Mouse (Mus musculus) heart, embryonic 16.5 days (tissue): Measurements from ENCODE around the gene Dhps. TPM values are rescaled to one million over a fixed set of nuclear protein-coding genes. Genes with fewer than 3 reads are reported as not detected.
A peak's percentile ranks its signal among the peaks of the same experiment; 100 is the strongest.

Experiments used
- microRNA-seq: library from miRNA; unstranded; fragments of <30 nt; microRNA quantifications from one replicate; pipeline ENCODE4, GENCODE M21; 2017
- polyA plus RNA-seq: library from polyadenylated mRNA; unstranded; fragments of >200 nt; fragmentation: Nextera tagmentation; extraction: Ambion mirVana; gene quantifications from 2 replicates; pipeline ENCODE4 v1.2.1, GENCODE M21; 2015

The Dhps gene
- polyA plus RNA-seq, 1 experiment from 2014 or later: 51.5 TPM

Small RNAs within 50 kb of the gene (microRNA-seq; reads per million reads assigned to microRNA genes)
- gene Gm23388 (6.3 reads per million, percentile 21 among the genes with 10 or more reads in this experiment), gene Mir7070 (0.79 reads per million)

Other genes starting within 250 kb of the Dhps start
- 6.6 and 6.8 TPM in 2 replicates for gene Dand5, start 248.9 kb upstream of the Dhps start, polyA plus RNA-seq
- gene Gadd45gip1, start 240.2 kb upstream of the Dhps start, polyA plus RNA-seq: 47.7 and 48.3 TPM in 2 replicates
- gene Rad23a, start 231.1 kb upstream of the Dhps start, polyA plus RNA-seq: 128 and 131 TPM in 2 replicates
- gene Calr, start 224.8 kb upstream of the Dhps start, polyA plus RNA-seq: 630 and 641 TPM in 2 replicates
- gene Farsa, start 214.8 kb upstream of the Dhps start, polyA plus RNA-seq: 63.2 and 64.4 TPM in 2 replicates
- 26.2 and 35.4 TPM in 2 replicates for gene Syce2, start 199.6 kb upstream of the Dhps start, polyA plus RNA-seq
- gene Gcdh, start 177.8 kb upstream of the Dhps start, polyA plus RNA-seq: 43.1 and 46.0 TPM in 2 replicates
- gene Klf1, start 169.8 kb upstream of the Dhps start, polyA plus RNA-seq: 1.3 and 1.4 TPM in 2 replicates
- 5.2 and 6.3 TPM in 2 replicates for gene Dnase2a, start 163.2 kb upstream of the Dhps start, polyA plus RNA-seq
- gene Mast1, start 134.4 kb upstream of the Dhps start, polyA plus RNA-seq: 0.09 and 0.14 TPM in 2 replicates
- gene Rtbdn, start 124.8 kb upstream of the Dhps start, polyA plus RNA-seq: 0.24 and 0.38 TPM in 2 replicates
- gene Gm49661, start 102.3 kb upstream of the Dhps start, polyA plus RNA-seq: not detected in 2 replicates
- gene Prdx2, start 102.2 kb upstream of the Dhps start, polyA plus RNA-seq: 591 and 662 TPM in 2 replicates
- gene Rnaseh2a, start 102.0 kb upstream of the Dhps start, polyA plus RNA-seq: 80.2 and 82.7 TPM in 2 replicates
- 11.7 and 15.3 TPM in 2 replicates for gene Junb, start 93.0 kb upstream of the Dhps start, polyA plus RNA-seq
- gene Hook2, start 81.2 kb upstream of the Dhps start, polyA plus RNA-seq: 8.9 and 9.1 TPM in 2 replicates
- gene Best2, start 57.2 kb upstream of the Dhps start, polyA plus RNA-seq: not detected in 2 replicates
- gene Asna1, start 46.5 kb upstream of the Dhps start, polyA plus RNA-seq: 111 and 112 TPM in 2 replicates
- 61.9 and 76.5 TPM in 2 replicates for gene Trir, start 44.9 kb upstream of the Dhps start, polyA plus RNA-seq
- 18.8 and 21.5 TPM in 2 replicates for gene Tnpo2, start 34.8 kb upstream of the Dhps start, polyA plus RNA-seq
- 19.5 and 20.6 TPM in 2 replicates for gene Fbxw9, start 11.7 kb upstream of the Dhps start, polyA plus RNA-seq
- not detected in 2 replicates for gene Gm5741, start 3.8 kb upstream of the Dhps start, polyA plus RNA-seq
- 115 TPM in 2 replicates for gene Wdr83os, start 9.0 kb downstream of the Dhps start, polyA plus RNA-seq
- 46.6 and 47.0 TPM in 2 replicates for gene Wdr83, start 9.5 kb downstream of the Dhps start, polyA plus RNA-seq
- 33.9 and 39.3 TPM in 2 replicates for gene Man2b1, start 11.5 kb downstream of the Dhps start, polyA plus RNA-seq
- gene Zfp791, start 51.3 kb downstream of the Dhps start, polyA plus RNA-seq: 1.1 and 1.5 TPM in 2 replicates
- not detected in 2 replicates for gene Cks1brt, start 80.2 kb downstream of the Dhps start, polyA plus RNA-seq
- not detected in 2 replicates for gene Olfr371, start 154.2 kb downstream of the Dhps start, polyA plus RNA-seq
- gene Orc6, start 227.9 kb downstream of the Dhps start, polyA plus RNA-seq: 50.6 and 53.5 TPM in 2 replicates
- 114 and 119 TPM in 2 replicates for gene Vps35, start 228.0 kb downstream of the Dhps start, polyA plus RNA-seq